Mouse (Mus musculus) lung, postnatal 25 days (tissue): Measurements from ENCODE around the gene Gal3st3.
"Not testable (repeated sequence)": the region's sequence is repeated elsewhere in the genome, so short reads cannot be mapped to it uniquely, and the experiment has no call there.

Experiments used
- DNase-seq: peaks from one replicate; pipeline ENCODE4 v3.0.0; 2022; ENCODE audit warnings: low spot score

The Gal3st3 gene

GRCm38 (mm10) chr19:5306968-5307734, 9.0 kb downstream of the Gal3st3 start:
- no peak for DNase-seq

- no peak for DNase-seq
These were observed 10.9 kb downstream of the Gal3st3 start for GRCm38 (mm10) chr19:5309025-5309424.

DNA sequence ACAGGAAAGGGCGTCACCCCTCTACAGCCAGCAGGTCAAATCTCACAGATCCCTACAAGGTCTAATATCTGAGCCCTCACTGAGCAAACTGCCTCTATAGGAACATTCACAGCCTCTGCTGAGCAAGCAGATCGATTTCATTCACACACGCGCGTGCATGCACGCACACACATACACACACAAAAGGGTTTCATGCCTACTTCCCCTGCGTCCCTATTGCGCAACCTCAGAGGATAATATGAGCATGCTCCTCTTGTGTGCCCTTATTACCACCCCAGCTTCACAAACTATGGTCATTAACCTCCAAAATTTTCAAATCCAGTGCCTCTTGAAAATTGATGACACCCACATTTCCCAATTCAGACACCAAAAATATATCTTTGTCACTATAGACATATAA, 15.1 kb downstream of the Gal3st3 start:
- no peak for DNase-seq

- peak; percentile 13 for DNase-seq
These were observed 25.7 kb downstream of the Gal3st3 start for GRCm38 (mm10) chr19:5323801-5324200.

DNA sequence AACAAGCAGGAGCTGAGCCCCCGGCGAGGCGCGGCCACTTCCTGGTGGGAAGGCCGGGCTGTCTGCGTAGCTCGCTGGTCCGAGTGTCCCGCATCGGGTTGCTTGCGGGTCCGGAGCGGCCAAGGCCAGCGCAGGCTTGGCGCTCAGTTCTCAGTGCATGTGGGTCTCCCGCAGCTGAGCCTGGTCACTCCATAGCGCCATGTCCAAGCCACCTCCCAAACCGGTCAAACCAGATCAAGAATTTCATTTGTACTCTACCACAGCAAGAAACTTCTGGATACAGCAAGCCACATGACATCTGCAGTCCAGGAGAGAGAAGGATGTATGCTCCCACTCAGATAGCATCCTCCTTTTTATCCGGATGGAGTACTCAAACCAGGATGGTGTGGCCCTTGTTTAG, 29.8 kb downstream of the Gal3st3 start:
- DNase-seq, result peak; percentile 24

DNA sequence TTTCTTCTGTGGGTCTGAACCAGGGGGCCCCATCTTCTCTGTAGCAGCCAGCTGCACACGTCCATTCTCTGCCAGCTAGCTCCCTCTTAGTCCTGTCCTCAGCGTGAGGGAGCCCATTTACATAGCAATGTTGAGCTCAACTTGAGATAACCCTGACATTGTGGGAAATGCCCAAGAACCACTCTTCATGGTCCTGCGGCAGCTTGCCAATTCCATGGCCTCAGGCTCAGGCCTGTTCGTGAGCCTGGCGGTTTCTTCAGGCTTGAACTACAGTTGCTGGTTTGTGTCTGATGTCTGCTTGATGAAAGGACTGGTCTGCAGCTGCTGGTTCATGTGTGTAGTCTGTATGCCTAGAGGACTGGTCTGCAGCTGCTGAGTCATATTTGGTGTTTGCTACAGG, 36.6 kb downstream of the Gal3st3 start:
- no peak for DNase-seq

DNA sequence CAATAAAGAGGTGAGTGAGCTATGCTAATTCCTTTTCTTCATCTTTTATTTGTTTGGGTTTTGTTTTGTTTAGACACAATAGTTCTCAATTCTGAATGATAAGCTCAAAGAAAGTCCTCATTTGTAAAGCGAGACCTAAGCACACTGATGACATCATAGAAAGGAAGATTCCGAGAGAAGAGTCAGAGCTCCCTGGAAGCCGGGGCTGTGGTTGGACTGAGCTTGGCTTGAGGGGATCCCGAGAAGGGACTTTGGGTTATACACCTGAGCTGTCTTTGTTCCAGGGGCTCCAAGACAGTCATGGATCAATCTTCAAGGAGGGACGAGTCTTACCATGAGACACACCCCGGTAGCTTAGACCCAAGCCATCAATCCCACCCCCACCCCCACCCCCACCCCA, 37.3 kb downstream of the Gal3st3 start, which contains the start of gene Catsper1:
Gene Catsper1 (plus strand): TSS at position 301 of the 400 bp plus-strand sequence.
- DNase-seq, result no peak

GRCm38 (mm10) chr19:5337975-5338374, 39.8 kb downstream of the Gal3st3 start:
- peak; percentile 71 for DNase-seq

DNA sequence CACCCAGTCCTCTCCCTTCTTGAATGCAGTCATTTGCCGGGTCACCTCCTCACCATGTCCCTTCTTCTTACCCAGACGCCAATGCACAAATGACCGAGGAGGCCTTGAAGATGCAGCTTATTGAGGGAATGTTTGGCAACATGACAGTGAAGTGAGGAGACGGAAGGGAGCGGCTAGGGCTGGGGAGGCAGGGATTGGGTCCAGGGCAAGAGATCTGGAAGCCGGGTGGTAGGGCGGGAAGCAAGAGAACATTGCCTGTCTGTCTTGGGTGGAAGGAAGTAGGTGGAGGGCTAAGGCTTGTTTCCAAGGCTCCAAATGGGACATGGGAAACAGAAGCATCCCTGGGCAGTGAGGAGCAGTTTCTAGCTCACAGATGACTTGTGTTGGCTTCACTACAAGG, 43.2 kb downstream of the Gal3st3 start:
- no peak for DNase-seq

- no peak for DNase-seq
These were observed 47.4 kb downstream of the Gal3st3 start for GRCm38 (mm10) chr19:5345297-5346131.

- DNase-seq, result no peak
These were observed 49.9 kb downstream of the Gal3st3 start for GRCm38 (mm10) chr19:5348064-5348463.

DNA sequence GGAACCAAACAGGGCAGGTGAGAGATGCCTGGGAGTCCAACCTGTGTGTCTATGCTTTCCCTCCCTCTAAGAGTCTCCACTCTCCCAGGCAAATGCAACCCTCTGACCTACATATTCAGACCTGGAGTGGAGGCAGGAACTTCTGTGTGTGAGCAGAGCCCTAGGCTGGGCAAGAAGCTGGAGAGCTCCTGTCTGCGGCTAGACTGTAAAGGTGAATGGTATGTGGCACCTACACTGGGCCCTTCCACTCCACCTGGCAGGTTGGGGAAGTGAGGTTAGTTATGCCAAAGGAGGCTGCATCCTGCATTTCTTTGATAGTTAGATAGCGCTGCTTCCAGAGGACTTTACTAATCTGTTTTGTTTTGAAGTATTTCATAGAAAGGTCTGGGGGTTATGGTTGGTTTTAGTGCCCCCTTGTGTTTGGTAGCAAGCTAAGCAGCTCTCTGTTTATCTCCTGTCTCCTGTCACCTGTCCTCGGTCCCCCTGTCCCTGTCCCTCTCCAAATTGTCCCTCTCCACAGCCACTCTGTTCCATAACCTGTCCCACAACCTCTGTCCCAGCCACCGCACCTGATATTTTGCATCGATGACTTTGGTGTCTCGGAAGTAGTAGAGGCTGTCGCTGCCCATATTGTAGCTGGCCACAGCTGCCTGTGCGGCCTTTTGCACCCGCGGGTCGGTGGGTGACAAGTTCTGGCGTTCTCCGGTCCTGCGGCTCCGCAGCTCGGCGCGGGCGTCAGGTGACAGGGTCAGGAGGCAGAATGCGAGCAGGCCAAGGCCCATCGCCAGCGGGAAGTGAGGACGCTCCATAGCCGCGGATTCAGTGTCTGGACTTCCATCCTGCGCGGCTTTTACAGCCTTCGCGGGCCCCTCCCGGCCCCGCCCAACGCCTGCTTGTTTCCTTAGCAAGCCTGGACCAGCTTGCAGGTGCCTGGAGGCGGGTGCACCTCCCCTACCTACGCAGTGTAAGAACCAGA, 50.7 kb downstream of the Gal3st3 start:
- DNase-seq, result no peak

DNA sequence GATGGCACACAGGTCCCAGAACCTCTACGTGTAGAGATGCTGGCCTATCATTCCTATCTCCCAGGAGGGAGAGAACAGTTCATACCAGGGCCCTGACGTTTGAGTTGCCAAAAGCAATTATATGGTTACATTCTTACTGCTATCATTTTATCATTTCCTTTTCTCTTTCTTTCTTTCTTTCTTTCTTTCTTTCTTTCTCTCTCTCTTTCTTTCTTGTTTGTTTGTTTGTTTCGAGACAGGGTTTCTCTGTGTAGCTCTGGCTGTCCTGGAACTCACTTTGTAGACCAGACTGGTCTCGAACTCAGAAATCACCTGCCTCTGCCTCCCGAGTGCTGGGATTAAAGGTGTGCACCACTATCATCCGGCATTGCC, 51.4 kb downstream of the Gal3st3 start, which contains the start of gene Cst6:
Gene Cst6 (minus strand): TSS at position 73 of the 372 bp plus-strand sequence.
- DNase-seq, result not testable (repeated sequence)

DNA sequence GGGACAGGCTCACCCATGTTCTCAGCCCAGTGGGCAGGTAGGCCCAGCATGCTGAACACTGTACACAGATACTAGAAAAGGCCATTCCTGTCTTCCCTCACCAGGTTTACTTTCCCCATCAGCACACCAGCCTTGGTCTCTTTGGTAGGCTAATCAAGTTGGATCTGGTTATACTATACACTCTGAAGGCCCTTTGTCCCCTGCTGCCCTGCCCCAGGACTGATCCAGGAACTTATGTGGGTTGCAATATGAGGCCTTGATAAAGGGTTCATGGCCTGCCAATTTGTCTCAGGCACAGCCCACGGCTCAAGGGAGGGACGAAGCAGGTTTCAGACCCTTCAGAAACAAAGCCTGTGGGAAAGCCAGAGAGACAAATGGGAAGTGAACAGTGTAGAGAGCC, 55.5 kb downstream of the Gal3st3 start:
- DNase-seq, result no peak

GRCm38 (mm10) chr19:5356080-5356479, 57.9 kb downstream of the Gal3st3 start:
- no peak for DNase-seq
